Mouse (Mus musculus) mouse trophoblast stem cell (cell line): ENCODE measurements at regions not wholly inside any gene's neighbourhood (a gene's known extent, or its start where the extent isn't known, plus 50 kb on each side); places are given as distances from the start of the nearest gene placed in this dataset.

Experiments
- in situ Hi-C, 2 experiments: fragments of 300-500 bp; cut with MseI, MboI; formaldehyde crosslinking; loops; 2 replicates in 1 of 2; 3 replicates in 1 of 2; pipeline ENCODE4 v1.15.1; 2025

DNA sequence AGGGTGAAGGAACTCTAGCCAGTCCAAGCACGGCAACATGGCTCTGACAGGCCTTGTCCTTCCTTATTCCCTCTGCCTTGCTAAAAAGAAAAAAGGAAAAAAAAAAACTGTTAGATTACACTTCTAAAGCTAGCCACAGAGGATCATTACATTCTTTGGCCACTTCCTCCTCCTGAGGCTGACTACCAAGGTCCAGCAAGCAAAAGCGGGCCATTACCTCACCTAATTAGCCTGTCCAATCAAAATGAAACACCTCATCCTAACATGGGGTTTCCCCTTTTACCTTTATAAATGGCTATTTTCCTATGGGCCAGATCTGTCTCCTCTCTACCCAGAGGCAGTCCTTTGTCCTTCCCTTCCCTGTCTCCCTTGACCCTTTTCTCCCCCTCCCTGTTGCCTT is 102.2 kb downstream of the Pih1h3b start:
- in situ Hi-C loops, result no loop called here

DNA sequence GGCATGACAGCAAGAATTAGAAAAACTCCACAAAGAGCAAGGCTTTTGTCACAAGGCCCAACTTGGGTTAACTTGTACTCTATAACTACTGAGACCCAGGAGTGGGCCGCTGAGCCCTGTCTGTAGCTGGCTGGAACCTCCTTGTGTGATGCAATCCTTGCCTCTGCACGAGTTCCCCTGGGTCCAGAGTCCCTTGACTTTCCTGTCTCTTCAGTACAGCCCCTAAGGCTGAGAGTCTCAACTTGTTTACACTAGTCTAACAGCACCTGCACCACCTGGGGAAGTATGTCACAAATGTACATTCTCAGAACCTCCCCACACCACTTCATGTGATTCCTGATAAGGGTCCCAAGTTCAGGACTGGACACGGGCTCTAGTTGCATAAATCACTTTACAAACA is 103.3 kb downstream of the Pih1h3b start:
- in situ Hi-C loops, result no loop called here

DNA sequence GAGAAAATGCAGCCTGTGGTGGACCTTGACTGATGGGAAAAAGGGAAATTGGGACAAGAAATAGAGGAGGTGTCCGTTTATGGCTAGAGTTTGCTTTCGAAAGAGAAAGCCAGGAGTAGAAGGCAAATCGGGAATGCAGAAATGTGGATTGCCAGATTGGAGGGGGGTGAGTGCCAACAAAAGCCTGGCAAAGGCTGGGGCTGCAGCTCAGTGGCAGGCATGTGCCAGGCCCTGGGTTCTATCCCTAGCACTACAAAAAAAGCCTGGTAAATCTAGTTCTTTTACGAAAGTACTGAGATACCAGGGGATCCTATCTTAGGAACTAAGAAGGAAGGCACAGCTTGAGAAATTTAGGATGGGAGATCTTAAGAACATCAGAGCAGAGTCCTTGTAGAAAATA is 117.2 kb downstream of the Pih1h3b start:
- in situ Hi-C loops, result loop anchor here in 1 of 2 experiments (10.0 to 25.0 kb wide), 2 partner anchors 243 to 405 kb away; no protein-coding TSS in a partner anchor

DNA sequence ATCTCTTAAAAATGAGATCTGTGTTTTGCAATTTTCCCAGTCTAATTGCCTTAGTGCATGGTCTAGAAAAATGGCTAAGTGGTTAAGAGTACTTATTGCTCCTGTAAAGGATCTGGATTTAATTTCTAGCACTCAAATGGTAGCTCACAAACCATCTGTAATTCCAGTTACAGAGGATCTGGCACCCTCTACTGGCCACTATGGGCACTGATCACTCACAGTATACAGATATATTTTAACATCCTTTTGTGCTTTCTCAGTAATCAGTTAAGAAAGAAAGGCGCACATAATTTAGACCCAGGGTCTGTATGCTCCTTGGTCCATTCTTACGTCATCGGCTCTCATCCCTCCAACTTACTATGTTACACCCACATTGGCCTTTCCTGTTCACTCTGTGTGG is 120.3 kb downstream of the Pih1h3b start:
- in situ Hi-C loops, result loop anchor here in 1 of 2 experiments (10.0 to 25.0 kb wide), 2 partner anchors 246 to 408 kb away; no protein-coding TSS in a partner anchor

DNA sequence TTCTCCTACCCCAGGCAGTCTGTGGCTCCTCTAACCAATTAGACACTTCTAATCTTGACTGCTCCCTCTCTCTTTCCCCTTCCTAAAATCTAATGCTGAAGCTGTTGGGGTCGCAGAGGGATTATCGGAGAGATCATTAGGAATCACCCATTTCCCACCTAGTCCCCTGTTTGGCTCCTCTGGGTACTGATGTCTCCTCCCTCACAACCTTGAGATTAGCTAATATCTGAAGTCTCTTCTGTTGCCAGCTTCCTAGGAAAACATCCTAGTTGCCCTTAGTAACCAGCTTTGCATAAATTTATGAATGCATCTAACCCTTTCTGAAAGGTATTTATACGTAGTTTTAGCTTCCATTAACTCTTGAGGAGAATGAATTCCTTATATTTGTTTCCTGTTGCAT is 138.4 kb upstream of the Frmpd3 start:
- in situ Hi-C loops, result no loop called here

DNA sequence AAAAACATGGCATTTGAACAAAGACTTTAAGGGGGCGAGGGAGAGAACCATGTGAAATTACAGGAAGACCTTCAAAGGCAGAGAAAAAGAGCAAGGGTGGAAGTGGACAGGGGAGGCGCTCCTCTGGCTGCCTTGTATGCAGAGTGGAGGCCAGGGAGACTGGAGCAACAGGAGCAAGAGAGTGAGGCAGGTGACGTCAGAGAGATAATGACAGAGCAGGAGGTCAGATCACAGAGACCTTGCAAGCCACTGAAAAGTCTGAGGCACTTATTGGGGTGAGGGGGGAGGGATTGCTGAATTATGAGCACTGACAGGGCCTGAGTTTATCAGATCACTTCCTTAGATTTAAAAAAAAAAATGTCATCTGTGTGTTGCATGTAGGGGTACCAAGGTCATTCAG is 133.3 kb upstream of the Frmpd3 start:
- in situ Hi-C loops, result no loop called here

DNA sequence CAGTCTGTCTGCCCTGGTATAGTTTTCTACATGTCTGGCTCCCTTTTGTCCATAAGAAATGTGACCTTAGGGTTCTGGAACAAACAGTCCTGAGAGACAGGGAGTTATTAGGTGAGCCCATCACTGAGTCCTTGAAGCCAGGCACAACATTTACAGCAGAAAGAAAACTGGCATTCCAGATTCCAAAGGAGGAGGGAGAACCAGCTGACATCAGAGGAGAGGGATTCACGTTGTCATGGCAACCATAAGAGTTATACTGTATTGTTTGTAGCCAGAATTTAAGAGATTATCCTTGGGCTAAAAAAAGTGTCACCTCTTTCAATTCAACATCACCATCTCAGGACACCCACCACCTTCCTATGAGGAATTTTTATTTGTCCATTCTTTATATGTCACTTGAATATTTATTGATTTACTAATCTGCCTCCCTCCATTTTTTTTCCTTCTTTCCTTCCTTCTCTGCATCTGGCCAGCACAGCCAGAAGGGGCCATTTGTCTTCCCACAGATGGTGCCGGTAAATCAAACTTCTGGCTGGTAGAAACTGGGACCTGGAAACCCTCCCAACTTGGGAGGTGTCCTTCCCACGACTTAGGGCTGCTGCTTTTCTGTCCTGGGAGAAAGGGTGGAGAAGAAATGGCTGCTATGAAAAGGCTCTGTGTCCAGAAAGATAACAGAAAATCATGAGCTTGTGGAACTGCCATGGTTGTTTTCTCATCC is 129.3 kb upstream of the Frmpd3 start:
- in situ Hi-C loops, result no loop called here

DNA sequence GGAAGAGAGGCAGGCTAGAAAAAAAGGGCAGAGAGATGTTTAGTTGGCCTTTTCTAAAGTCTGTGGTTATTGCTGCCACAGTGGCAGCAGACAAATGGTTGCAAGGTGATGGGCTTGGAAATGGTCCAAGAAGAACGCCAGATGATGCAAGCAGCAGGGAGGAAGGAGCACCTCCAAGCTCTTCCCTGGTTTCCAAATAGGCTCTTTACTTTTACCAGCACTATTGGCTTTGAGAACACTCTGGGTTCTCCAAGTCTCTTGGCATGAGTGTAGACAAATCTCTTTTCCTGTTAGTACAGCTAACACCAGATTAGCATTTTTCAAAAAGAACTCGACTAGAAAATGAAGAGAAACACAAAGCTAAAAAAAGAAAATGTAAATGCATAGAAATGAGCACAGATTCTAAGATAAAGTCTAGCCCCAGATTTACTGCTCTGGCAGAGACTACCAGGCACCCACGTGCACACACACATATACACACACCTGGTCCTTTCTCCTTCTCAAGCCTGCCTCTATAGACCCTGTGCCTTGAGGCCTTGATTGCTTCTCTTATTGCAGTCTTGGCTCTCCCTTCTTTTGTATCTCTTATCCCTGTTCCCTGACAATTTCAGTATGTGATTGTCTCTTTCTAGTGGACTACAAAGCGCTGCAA is 127.7 kb upstream of the Frmpd3 start:
- in situ Hi-C loops, result no loop called here

DNA sequence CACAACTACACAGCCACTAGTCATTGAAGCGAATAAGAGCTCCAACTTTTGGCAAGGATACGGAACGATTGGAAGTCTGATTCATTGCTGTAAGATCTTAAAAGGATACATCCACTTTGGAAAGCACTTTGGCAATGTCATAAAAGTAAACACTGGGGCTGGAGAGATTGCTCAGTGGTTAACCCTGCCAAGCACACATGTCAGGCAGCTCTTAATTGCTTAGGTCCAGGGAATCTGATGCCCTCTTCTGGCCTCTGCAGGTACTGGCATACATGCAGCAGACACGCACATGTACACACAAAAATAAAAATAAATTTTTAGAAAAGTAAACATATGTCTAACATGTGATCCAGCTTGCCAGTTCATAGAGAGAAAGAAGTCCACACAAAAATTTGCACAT is 86.3 kb upstream of the Frmpd3 start:
- in situ Hi-C loops, result no loop called here

DNA sequence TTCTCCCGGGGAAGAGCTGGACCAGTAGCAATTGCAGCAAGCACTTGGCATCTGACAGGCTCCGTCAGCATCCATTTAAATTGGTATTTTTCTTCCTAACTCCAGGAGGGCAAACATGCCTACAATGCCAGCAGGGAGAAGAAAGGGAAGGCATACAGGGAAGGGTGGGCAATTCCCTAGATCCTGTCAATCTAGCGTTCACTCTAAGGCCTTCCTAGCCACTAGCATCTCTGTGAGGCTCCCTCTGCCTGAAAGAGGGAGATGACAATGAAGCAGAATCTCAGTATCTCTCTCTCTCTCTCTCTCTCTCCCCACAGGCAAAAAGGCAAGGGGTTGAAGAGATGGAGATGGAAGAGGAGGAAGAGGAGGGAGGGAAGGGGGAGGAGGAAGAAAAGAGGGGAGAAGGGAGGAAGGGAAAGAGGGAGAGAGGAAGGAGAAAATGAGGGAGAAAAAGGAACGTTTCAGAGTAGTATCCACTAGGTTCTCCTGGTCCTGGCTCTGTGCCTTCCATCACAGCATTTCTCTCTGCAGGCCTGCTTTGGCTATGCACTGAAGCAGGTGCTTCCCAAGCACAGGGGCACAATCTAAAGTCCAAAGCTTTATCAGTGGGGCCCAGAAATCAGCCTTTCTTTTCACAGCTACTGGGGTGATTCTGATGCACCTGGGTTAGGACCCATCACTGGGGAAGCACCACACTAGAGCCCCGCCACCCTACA is 72.2 kb upstream of the Frmpd3 start:
- in situ Hi-C loops, result no loop called here

DNA sequence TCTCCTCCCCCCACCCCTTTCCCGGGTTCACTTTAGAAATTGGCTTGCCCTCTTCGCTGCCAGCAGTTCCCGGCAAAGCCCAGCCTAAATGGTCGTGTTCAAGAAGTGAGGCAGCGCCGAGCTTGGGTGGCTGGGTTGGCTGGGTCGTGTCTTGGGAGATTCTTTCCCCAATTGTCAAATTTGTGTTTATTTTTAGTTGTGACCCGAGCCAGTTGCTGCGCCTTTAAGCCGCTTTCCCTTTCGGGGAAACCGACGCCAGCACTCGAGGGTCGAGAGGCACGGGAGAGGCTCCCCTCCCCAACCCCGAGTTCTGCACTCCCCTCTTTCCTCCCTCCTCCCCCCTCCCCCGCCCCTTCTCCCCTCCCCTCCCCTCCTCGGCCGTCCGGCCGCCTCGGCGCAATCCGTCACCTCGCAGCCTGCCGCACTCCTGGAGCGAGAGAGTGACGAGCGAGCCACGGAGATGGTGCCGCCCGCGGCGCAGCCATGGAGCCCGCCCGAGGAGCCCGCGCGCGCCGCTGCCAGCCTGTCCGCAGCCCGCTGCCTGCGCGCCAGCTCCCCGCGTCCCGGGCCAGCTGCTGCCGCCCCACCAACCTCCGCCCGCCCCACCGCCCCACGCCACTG is 64.6 kb upstream of the Frmpd3 start:
- in situ Hi-C loops, result no loop called here

DNA sequence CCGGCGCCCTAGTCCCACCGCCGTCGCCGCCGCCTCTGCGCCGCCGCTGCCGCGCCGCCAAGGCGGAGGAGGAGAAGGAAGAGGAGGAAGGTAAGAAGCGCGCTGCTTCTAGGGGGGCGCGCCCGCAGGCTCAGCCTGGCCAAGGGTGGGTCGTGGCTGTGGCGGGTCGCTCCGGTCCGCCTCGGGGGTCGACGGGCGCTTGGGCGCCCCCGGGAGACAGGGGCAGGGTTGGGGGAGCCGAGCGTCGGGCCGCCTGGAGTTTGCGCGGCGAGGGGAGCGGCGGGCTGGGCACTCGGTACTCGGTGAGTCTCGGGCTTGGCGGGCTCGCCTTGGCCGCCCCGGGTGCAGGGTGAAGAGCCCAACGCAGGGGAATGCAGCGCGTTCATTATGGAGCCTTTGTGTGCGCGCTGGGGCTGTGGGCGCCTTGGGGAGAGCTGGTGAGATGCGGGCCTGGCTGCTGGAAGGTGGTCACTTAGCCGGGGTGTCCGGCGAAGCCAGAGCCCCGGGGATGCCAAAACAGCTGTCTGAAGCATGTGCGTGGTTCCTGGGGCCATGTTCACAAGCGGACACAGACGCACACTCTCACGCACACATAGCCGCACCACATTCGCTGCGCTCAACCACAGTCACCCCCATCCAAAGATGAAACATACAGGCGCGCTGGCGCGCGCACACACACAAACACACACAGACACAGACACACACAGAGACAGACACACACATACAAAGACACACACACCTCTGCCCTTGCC is 63.9 kb upstream of the Frmpd3 start:
- in situ Hi-C loops, result no loop called here

DNA sequence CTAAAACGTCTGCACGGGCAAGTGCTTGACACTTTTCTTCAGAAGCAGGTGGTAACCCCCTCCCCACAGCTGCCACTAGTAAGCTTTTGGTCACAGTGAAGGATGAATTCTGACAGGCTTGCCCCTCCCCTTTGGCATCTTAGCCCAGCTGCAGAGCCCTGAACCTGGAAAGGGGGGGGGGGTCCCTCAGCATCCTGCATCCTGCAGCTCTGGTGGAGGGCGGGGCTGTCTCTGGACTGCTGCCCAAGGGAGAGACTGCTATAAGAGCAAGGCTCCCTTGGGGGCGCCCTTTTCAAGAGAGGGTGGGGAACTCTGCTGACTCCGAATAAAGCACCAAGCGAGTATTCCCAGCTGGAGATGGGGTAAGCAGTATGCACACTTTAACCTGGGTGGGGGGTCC is 62.8 kb upstream of the Frmpd3 start:
- in situ Hi-C loops, result no loop called here

DNA sequence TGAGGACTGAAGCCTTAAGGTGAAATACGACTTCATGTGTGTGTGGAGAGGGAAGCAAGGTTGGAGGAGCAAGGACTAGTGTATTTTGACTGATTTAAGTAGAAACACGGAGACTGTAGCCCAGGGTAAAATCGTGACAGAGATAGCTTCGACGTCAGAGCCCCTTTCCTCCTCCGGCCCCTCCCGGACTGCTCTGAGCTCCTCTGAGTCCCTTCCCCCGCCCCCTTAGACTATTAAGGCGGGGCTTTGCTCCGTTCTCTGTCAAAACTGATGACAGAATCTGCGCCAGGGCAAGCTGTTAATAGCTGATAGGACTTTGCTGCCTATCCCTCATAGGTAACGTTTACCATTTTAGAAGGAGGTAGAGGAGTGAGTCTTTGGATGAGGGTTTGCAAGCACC is 62.0 kb upstream of the Frmpd3 start:
- in situ Hi-C loops, result no loop called here
